Mouse (Mus musculus) CH12.LX (cell line): ENCODE data around the gene Pcyt2. TPM values are rescaled to one million over a fixed set of nuclear protein-coding genes. Genes with fewer than 3 reads are reported as not detected.

ENCODE experiments used
- DNase-seq: peaks from one replicate; pipeline ENCODE4 v3.0.0-alpha.2; 2013; ENCODE audit errors: extremely low read depth
- H3K27ac ChIP-seq: 2 replicates; pipeline ENCODE4 v1.5.1; 2012; ENCODE audit warnings: low read depth, mild to moderate bottlenecking, control low read depth, moderate library complexity; ENCODE audit not compliant: insufficient read depth
- H3K27me3 ChIP-seq: replicated peaks from 2 replicates; pipeline ENCODE3; 2012; ENCODE audit warnings: inconsistent platforms
- H3K36me3 ChIP-seq, 2 experiments: replicated peaks in 1 of 2; 2 replicates each; pipeline versions ENCODE3 to v1.6.1; 2012; ENCODE audit warnings: inconsistent platforms in 1 of 2, low read length in 1 of 2, mild to moderate bottlenecking in 1 of 2, mixed read lengths in 1 of 2, moderate library complexity in 1 of 2; ENCODE audit not compliant: control insufficient read depth in 1 of 2, insufficient read depth in 1 of 2
- H3K4me1 ChIP-seq, 2 experiments: 2 replicates each; pipeline ENCODE4 v1.6.1; 2012; ENCODE audit warnings: inconsistent platforms in 1 of 2, moderate library complexity in 1 of 2; ENCODE audit not compliant: insufficient read depth in 2 of 2, control insufficient read depth in 1 of 2
- H3K4me2 ChIP-seq: 2 replicates; pipeline ENCODE4 v1.6.1; 2012; ENCODE audit warnings: low read depth, mild to moderate bottlenecking, control low read depth; ENCODE audit not compliant: poor library complexity, insufficient read depth, severe bottlenecking
- H3K4me3 ChIP-seq, 3 experiments: fragments of 150-350 bp in 1 of 3; sonication (generic) in 1 of 3; replicated peaks in 1 of 3; 2 replicates each; pipeline versions ENCODE3 to v1.5.1; 2011 to 2012; ENCODE audit warnings: low read depth in 2 of 3, low read length in 2 of 3, mild to moderate bottlenecking in 2 of 3, moderate library complexity in 2 of 3, control low read depth in 1 of 3, improper control_type of control experiment in 1 of 3, inconsistent platforms in 1 of 3, mixed read lengths in 1 of 3; ENCODE audit not compliant: poor library complexity in 1 of 3
- H3K79me2 ChIP-seq: replicated peaks from 2 replicates; pipeline ENCODE4 v1.6.1; 2012; ENCODE audit warnings: mild to moderate bottlenecking, moderate library complexity; ENCODE audit not compliant: control insufficient read depth, poor library complexity, insufficient read depth, severe bottlenecking; ENCODE audit errors: extremely low read depth
- H3K9ac ChIP-seq: 2 replicates; pipeline ENCODE4 v1.6.1; 2012; ENCODE audit warnings: low read depth, mild to moderate bottlenecking, control low read depth, moderate library complexity; ENCODE audit not compliant: insufficient read depth
- H3K9me3 ChIP-seq: replicated peaks from 2 replicates; pipeline ENCODE3; 2012; ENCODE audit warnings: low read length, inconsistent platforms, mixed read lengths
- BHLHE40 ChIP-seq: IDR thresholded peaks from 2 replicates; pipeline ENCODE4 v1.6.1; 2011; ENCODE audit warnings: mild to moderate bottlenecking, low read depth, low read length, improper control_type of control experiment
- CHD1 ChIP-seq: IDR thresholded peaks from 2 replicates; pipeline ENCODE4 v1.6.1; 2012; ENCODE audit warnings: low read depth, low read length, improper control_type of control experiment, inconsistent platforms
- CHD2 ChIP-seq: IDR thresholded peaks from 2 replicates; pipeline ENCODE4 v1.6.1; 2011; ENCODE audit warnings: low read length, improper control_type of control experiment
- CTCF ChIP-seq, 2 experiments: IDR thresholded peaks in 1 of 2; conservative IDR thresholded peaks in 1 of 2; 2 replicates each; pipeline ENCODE4 v1.5.1; 2011 to 2012; ENCODE audit warnings: low read depth in 2 of 2, low read length in 2 of 2, improper control_type of control experiment in 1 of 2, inconsistent platforms in 1 of 2, mild to moderate bottlenecking in 1 of 2, moderate library complexity in 1 of 2
- E2F4 ChIP-seq: IDR thresholded peaks from 2 replicates; pipeline ENCODE4 v1.6.1; 2011; ENCODE audit warnings: low read depth, low read length, improper control_type of control experiment; ENCODE audit not compliant: insufficient replicate concordance
- ELF1 ChIP-seq: IDR thresholded peaks from 2 replicates; pipeline ENCODE4 v1.6.1; 2014; ENCODE audit warnings: low read depth, mild to moderate bottlenecking, inconsistent platforms, low read length, improper control_type of control experiment
- ETS1 ChIP-seq: conservative IDR thresholded peaks from 2 replicates; pipeline ENCODE4 v1.6.1; 2012; ENCODE audit warnings: low read depth, mild to moderate bottlenecking, inconsistent platforms, low read length, improper control_type of control experiment, moderate library complexity
- GABPA ChIP-seq: IDR thresholded peaks from 2 replicates; pipeline ENCODE4 v1.6.1; 2012; ENCODE audit warnings: low read depth, low read length, improper control_type of control experiment, inconsistent platforms; ENCODE audit not compliant: insufficient replicate concordance
- IRF4 ChIP-seq: IDR thresholded peaks from 2 replicates; pipeline ENCODE4 v1.6.1; 2014; ENCODE audit warnings: low read depth, mild to moderate bottlenecking, inconsistent platforms, low read length, improper control_type of control experiment
- JUN ChIP-seq: IDR thresholded peaks from 2 replicates; pipeline ENCODE4 v1.6.1; 2011; ENCODE audit warnings: low read depth, mild to moderate bottlenecking, low read length, improper control_type of control experiment, moderate library complexity; ENCODE audit not compliant: insufficient read depth
- JUND ChIP-seq: conservative IDR thresholded peaks from 2 replicates; pipeline ENCODE4 v1.6.1; 2011; ENCODE audit warnings: low read depth, low read length, improper control_type of control experiment
- KAT2A ChIP-seq: IDR thresholded peaks from 2 replicates; pipeline ENCODE4 v1.6.1; 2012; ENCODE audit warnings: low read length, improper control_type of control experiment, inconsistent platforms; ENCODE audit not compliant: insufficient replicate concordance
- MAX ChIP-seq: IDR thresholded peaks from 2 replicates; pipeline ENCODE4 v1.6.1; 2011; ENCODE audit warnings: low read length, improper control_type of control experiment
- NELFE ChIP-seq: IDR thresholded peaks from 2 replicates; pipeline ENCODE4 v1.6.1; 2011; ENCODE audit warnings: low read depth, low read length, improper control_type of control experiment
- NRF1 ChIP-seq: IDR thresholded peaks from 2 replicates; pipeline ENCODE4 v1.6.1; 2014; ENCODE audit warnings: low read depth, mild to moderate bottlenecking, inconsistent platforms, low read length, improper control_type of control experiment, moderate library complexity
- PAX5 ChIP-seq: IDR thresholded peaks from 2 replicates; pipeline ENCODE4 v1.6.1; 2012; ENCODE audit warnings: low read length, inconsistent platforms, mixed read lengths
- POLR2AphosphoS2 ChIP-seq: IDR thresholded peaks from 2 replicates; pipeline ENCODE4 v1.6.1; 2011; ENCODE audit warnings: low read depth, low read length, improper control_type of control experiment
- RCOR1 ChIP-seq: conservative IDR thresholded peaks from 2 replicates; pipeline ENCODE4 v1.6.1; 2012; ENCODE audit warnings: low read depth, mild to moderate bottlenecking, inconsistent platforms, low read length, improper control_type of control experiment
- TCF12 ChIP-seq: IDR thresholded peaks from 2 replicates; pipeline ENCODE4 v1.6.1; 2014; ENCODE audit warnings: low read depth, mild to moderate bottlenecking, inconsistent platforms, low read length, improper control_type of control experiment
- USF1 ChIP-seq: IDR thresholded peaks from 2 replicates; pipeline ENCODE4 v1.6.1; 2014; ENCODE audit warnings: low read depth, mild to moderate bottlenecking, inconsistent platforms, low read length, improper control_type of control experiment
- dilution Hi-C: fragments of 300-500 bp; cut with MboI; formaldehyde crosslinking; loops from 2 replicates; pipeline ENCODE4 v1.14.3; 2020; ENCODE audit warnings: low sequenced_read_pairs; ENCODE audit not compliant: extremely low pct_unique_long_range_greater_than_20kb, extremely low pct_ligation_motif_present
- in situ Hi-C: fragments of 300-500 bp; cut with MboI; formaldehyde crosslinking; loops from 3 replicates; pipeline ENCODE4 v1.14.3; 2019; ENCODE audit warnings: low sequenced_read_pairs, low pct_ligation_motif_present, low pct_unique_long_range_greater_than_20kb, mixed read lengths
- polyA plus RNA-seq: library from polyadenylated mRNA; unstranded; fragments of >175 nt; gene quantifications from 2 replicates; pipeline ENCODE4 v1.2.1, GENCODE M21; 2012; ENCODE audit warnings: low read depth; ENCODE audit not compliant: insufficient read length
- total RNA-seq, 2 experiments: library from RNA; depleted of rRNA; stranded (reverse); fragments of 300-350 nt in 1 of 2; fragments of >200 nt in 1 of 2; gene quantifications; 2 replicates each; pipeline ENCODE4 v1.2.3; 2012 to 2014

Pcyt2 gene
- total and polyA plus RNA-seq, 3 experiments, result 154 to 166 (median 155) TPM

GRCm38 (mm10) chr11:120643601-120643987 is 25.9 kb upstream of the Pcyt2 start, which contains the start of gene Pycr1 (continued):
- TF ChIP-seq TCF12 (peak; percentile 83), E2F4 (0 out of 2 replicates have a peak, but pooled peaks have one; percentile 71), POLR2AphosphoS2 (peak; percentile 94; the same call in 1 of the 2 replicates), CTCF (conservative IDR thresholded peaks at IDR 0.05 in 1 of 2, IDR thresholded peaks at IDR 0.05 in 1 of 2; ENCODE audit: low read depth in 2 of 2, low read length in 2 of 2) (no peak), BHLHE40 (0 out of 2 replicates have a peak, but pooled peaks have one; percentile 19), CHD2 (peak; percentile 61), NELFE (peak; percentile 94), PAX5 (no peak), CHD1 (no peak), USF1 (peak; percentile 3; the same call in 1 of the 2 replicates), RCOR1 (no peak; the same call in 1 of the 2 replicates)
- TF ChIP-seq, all 38 proteins: peak for 22

GRCm38 (mm10) chr11:120642939-120643600 is 25.3 kb upstream of the Pcyt2 start:
- no peaks in the 10 kb centered on the region for H3K9me3 ChIP-seq
- no peaks in the 10 kb centered on the region for H3K79me2 ChIP-seq
- H3K4me1 ChIP-seq, result peaks cover 25 to 54% of the 10 kb centered on the region in 2 experiments
- DNase-seq, result no peak
- dilution Hi-C loops, result no loop called here
- peak overlapping the region; percentile 13; the same call in 1 of the 2 replicates for H3K27ac ChIP-seq
- H3K36me3 ChIP-seq, result peaks cover 15 to 33% of the 10 kb centered on the region in 2 experiments
- peak overlapping the region; percentile 57 to 70 (median 66) for H3K4me3 ChIP-seq
- peak overlapping the region; percentile 79 for H3K9ac ChIP-seq
- peak in 1 of 2 experiments; percentile 27; a peak in 1 of 4 replicates for TF ChIP-seq CTCF (conservative IDR thresholded peaks at IDR 0.05 in 1 of 2, IDR thresholded peaks at IDR 0.05 in 1 of 2; ENCODE audit: low read depth in 2 of 2, low read length in 2 of 2)
- TF ChIP-seq RCOR1, result no peak; the same call in 1 of the 2 replicates
- TF ChIP-seq IRF4, result no peak
- TF ChIP-seq NELFE, result no peak
- TF ChIP-seq KAT2A, result no peak
- TF ChIP-seq GABPA, result no peak
- peak; percentile 18; the same call in 1 of the 2 replicates for TF ChIP-seq CHD2
- in situ Hi-C loops, result no loop called here
- no peaks in the 10 kb centered on the region for H3K27me3 ChIP-seq
- peak overlapping the region; percentile 59 for H3K4me2 ChIP-seq

GRCm38 (mm10) chr11:120641869-120642268 is 24.1 kb upstream of the Pcyt2 start:
- peak overlapping the region in 1 of 3 experiments; percentile 66 for H3K4me3 ChIP-seq
- H3K4me1 ChIP-seq, result peaks cover 14 to 42% of the 10 kb centered on the region in 2 experiments
- peaks cover 15 to 41% of the 10 kb centered on the region in 2 experiments for H3K36me3 ChIP-seq
- no peaks in the 10 kb centered on the region for H3K27me3 ChIP-seq
- TF ChIP-seq PAX5, result no peak
- TF ChIP-seq RCOR1, result no peak
- TF ChIP-seq ELF1, result no peak
- no peak for TF ChIP-seq ETS1
- no peak for TF ChIP-seq CHD1
- no peak for TF ChIP-seq MAX
- TF ChIP-seq JUN, result no peak
- TF ChIP-seq USF1, result no peak
- no peak for TF ChIP-seq NRF1
- no peak for TF ChIP-seq JUND
- TF ChIP-seq IRF4, result no peak
- TF ChIP-seq, all 38 proteins: peak for 0
- H3K9ac ChIP-seq, result 0 out of 2 replicates have a peak overlapping the region, but pooled peaks have one; percentile 79
- in situ Hi-C loops (no loop called here), dilution Hi-C loops (no loop called here)
- H3K9me3 ChIP-seq, result no peaks in the 10 kb centered on the region
- H3K27ac ChIP-seq, result no peak overlapping the region
- DNase-seq, result no peak
- H3K4me2 ChIP-seq, result no peak overlapping the region
- H3K79me2 ChIP-seq, result no peaks in the 10 kb centered on the region
